Mouse (Mus musculus) natural killer cell, adult 2 months (primary cell): ENCODE data around the gene Grid2.

Experiments used
- DNase-seq, 2 experiments: peaks; one replicate each; pipeline ENCODE4 v3.0.0; 2022; ENCODE audit warnings: low spot score in 2 of 2

Gene Grid2

DNA sequence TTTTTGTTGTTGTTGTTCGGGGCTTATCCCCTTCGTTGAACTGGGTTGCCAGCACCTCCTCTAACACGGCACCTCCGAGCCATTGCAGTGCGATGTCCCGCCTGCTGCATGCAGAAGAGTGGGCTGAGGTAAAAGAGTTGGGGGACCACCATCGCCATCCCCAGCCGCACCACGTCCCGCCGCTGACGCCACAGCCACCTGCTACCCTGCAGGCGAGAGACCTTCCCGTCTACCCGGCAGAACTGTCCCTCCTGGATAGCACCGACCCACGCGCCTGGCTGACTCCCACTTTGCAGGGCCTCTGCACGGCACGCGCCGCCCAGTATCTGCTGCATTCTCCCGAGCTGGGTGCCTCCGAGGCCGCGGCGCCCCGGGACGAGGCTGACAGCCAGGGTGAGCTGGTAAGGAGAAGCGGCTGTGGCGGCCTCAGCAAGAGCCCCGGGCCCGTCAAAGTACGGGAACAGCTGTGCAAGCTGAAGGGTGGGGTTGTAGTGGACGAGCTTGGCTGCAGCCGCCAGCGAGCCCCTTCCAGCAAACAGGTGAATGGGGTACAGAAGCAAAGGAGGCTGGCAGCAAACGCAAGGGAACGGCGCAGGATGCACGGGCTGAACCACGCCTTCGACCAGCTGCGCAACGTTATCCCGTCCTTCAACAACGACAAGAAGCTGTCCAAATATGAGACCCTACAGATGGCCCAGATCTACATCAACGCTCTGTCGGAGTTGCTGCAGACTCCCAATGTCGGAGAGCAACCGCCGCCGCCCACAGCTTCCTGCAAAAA lies 1473.7 kb downstream of the Grid2 start:
- no peak for DNase-seq

DNA sequence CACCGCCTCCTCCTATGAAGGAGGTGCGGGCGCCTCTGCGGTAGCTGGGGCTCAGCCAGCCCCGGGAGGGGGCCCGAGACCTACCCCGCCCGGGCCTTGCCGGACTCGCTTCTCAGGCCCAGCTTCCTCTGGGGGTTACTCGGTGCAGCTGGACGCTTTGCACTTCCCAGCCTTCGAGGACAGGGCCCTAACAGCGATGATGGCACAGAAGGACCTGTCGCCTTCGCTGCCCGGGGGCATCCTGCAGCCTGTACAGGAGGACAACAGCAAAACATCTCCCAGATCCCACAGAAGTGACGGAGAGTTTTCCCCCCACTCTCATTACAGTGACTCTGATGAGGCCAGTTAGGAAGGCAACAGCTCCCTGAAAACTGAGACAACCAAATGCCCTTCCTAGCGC lies 1474.4 kb downstream of the Grid2 start:
- no peak for DNase-seq

DNA sequence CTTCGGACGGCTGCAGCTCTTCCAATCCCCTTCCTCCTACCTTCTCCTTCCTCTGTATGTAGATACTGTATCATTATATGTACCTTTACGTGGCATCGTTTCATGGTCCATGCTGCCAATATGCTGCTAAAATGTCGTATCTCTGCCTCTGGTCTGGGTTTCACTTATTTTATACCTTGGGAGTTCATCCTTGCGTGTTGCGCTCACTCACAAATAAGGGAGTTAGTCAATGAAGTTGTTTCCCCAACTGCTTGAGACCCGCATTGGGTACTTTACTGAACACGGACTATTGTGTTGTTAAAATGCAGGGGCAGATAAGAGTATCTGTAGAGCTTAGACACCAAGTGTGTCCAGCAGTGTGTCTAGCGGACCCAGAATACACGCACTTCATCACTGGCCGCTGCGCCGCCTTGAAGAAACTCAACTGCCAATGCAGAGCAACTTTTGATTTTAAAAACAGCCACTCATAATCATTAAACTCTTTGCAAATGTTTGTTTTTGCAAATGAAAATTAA lies 1474.9 kb downstream of the Grid2 start:
- no peak for DNase-seq

DNA sequence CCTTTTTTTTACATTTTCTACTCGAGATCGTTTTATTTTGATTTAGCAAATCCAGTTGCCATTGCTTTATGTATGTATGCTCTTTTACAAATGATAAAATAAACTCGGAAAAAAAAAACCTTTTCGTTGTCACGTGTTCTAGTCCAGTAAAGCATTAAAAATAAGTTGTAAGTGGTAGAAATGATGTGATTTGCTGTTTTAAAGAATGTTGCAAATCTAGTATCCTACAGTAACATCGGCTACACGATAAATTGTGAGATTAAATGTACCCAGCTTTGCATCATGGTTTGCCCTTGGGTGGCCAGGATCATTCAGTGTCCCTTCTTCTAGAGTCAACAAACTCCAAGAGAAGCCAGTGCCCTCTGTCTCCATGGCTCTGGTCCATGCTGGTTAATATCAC lies 1475.5 kb downstream of the Grid2 start:
- DNase-seq = no peak

DNA sequence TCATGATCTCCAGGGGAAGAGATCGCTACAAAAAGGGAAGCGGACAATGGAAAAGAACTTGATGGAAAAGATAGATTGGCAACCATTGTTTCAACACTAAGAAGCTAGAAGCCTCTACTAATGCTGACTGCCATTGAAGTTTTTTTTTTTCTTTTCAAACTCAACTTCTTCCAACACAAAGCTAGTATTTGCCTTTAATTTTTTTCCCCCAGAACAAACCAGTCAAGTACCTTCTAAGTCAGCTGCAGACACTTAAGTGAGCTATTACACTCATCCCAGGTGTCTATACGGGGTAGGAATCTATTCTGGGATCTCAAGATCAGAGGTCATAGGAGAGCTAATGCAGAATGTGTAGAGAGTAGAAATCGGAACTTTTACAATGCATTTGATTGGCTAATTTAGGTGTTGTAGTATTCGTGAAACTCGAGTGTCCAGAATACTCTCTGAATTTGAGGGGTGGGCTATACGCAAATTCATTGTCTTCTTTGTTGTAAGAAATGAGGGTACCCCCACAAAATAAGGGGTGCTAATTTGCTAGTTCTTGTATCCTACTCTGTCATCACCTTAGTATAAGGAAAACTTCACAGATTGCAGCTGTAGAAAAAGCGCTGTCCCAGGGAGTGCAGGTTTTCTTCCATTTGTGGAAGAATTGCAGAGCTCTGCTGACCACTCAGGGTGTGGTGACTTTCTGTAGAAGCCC lies 1476.1 kb downstream of the Grid2 start:
- no peak for DNase-seq

DNA sequence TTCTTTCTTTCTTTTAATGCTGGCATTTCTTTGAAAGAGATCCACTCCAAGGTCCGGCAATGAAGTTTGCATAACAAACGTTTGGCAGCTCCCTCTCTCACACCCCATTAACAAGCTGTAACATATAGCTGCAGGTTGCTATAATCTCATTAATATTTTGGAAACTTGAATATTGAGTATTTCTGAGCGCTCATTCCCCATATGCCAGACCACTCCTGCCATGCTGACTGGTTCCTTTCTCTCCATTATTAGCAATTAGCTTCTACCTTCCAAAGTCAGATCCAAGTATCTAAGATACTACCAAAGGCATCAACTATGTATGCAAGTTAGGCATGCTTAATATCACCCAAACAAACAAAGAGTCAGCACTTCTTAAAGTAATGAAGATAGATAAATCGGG lies 1477.6 kb downstream of the Grid2 start:
- DNase-seq = no peak

DNA sequence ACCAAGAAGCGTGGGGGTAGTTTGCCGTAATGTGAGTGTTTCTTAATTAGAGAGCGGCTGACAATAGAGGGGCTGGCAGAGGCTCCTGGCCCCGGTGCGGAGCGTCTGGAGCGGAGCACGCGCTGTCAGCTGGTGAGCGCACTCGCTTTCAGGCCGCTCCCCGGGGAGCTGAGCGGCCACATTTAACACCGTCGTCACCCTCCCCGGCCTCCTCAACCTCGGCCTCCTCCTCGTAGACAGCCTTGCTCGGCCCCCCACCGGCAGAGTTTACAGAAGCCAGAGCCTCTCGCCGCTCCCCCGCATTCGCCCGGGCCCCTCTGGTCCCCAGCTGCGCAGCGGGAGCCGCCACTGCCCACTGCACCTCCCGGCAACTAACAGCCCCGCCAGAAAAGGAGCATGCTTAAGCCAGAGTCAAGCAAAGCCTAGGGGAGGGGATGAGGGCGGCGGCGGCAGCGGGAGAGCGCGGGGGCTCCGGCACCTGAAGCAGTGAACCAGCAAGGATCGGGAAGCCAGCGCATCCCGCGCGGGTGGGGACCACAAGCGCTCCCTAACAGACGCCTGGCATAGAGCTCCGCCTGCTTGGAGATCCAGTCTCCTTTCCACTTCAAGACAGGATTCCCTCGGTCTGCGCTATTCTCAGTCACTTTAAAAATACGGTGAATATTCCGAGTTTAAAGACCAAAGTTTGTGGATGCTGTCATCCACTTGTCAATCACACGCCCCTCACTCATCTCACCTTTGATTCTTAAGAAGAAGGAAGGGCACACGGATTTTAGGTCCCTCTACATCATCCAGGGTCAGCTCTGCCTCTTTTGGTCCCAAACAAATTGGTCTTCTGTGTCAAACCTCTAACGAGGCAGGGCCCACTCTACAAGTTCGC lies 1479.0 kb downstream of the Grid2 start:
- DNase-seq = no peak

DNA sequence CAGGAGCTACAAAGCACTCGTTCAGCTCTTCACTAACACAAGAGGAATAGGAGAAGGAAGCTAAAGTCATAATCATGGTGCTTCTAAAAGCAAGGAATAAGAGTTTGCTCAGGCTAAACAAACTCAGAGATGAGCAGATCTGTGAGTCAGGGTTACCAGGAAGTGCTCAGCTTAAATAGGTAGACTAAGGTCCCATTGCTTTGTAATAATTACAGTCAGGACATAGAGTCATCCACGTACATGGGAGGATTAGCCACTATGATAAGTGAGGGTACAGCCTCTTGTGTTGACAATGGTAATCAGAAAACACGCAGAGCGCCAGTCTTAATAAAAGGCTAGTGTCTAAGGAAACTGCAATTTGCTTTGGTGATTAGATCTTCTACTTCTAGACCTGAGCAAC lies 1480.6 kb downstream of the Grid2 start:
- no peak for DNase-seq

DNA sequence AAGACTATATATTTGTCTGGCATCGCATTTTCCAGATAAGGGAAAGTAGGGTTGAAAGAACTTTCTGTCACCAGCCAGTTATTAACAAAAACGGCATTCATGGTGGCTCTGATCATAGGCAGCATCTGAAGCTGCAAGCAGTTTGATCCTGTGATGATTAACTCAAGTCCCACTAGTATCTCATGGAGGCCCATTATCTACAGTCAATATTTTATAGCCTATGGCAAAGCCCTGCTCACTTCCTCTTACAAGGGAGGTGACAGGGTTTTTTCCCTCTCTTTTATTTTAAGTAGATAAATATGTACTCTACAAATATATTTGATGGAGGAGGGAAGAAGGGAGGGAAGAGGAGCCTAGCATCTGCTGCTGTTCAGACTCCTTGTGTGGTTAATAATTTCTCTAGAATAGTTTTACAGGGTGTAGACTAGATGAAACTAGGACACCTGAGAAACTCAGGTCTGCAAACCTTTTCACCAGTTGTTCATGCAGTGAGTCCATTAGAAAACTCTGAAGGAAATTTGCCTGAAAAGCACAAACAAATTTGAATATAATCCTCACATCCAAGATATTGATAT lies 1487.3 kb downstream of the Grid2 start:
- DNase-seq = no peak
